Mouse (Mus musculus): Measurements from ENCODE around the gene Olfr283. TPM values are rescaled to one million over a fixed set of nuclear protein-coding genes. Genes with fewer than 3 reads are reported as not detected.

The Olfr283 gene
- polyA plus RNA-seq (2014; fragmentation: Illumina TruSeq; extraction: RNeasy Lipid Tissue Mini Kit (QIAGEN cat#74804); ENCODE audit: low read depth, low replicate concordance): not detected

GRCm38 (mm10) chr15:98380846-98381245 is at the start of gene Olfr283:
Gene Olfr283 (minus strand): TSS chr15:98380946.

GRCm38 (mm10) chr15:98340887-98341286 is 39.9 kb downstream of the Olfr283 start, which contains the start of gene Olfr284:
Gene Olfr284 (minus strand): TSS chr15:98340987.

Other genes starting within 250 kb of the Olfr283 start
- 16.2 TPM for gene Asb8, start 215.3 kb downstream of the Olfr283 start, polyA plus RNA-seq (2014; fragmentation: Illumina TruSeq; extraction: RNeasy Lipid Tissue Mini Kit (QIAGEN cat#74804); ENCODE audit: low read depth, low replicate concordance)
- not detected for gene Ccdc184, start 213.8 kb downstream of the Olfr283 start, polyA plus RNA-seq (2014; fragmentation: Illumina TruSeq; extraction: RNeasy Lipid Tissue Mini Kit (QIAGEN cat#74804); ENCODE audit: low read depth, low replicate concordance)
- not detected for gene Olfr288, start 185.4 kb downstream of the Olfr283 start, polyA plus RNA-seq (2014; fragmentation: Illumina TruSeq; extraction: RNeasy Lipid Tissue Mini Kit (QIAGEN cat#74804); ENCODE audit: low read depth, low replicate concordance)
- not detected for gene Gm44579, start 160.0 kb downstream of the Olfr283 start, polyA plus RNA-seq (2014; fragmentation: Illumina TruSeq; extraction: RNeasy Lipid Tissue Mini Kit (QIAGEN cat#74804); ENCODE audit: low read depth, low replicate concordance)
- gene Olfr287, start 159.9 kb downstream of the Olfr283 start, polyA plus RNA-seq (2014; fragmentation: Illumina TruSeq; extraction: RNeasy Lipid Tissue Mini Kit (QIAGEN cat#74804); ENCODE audit: low read depth, low replicate concordance): not detected
- gene Olfr286, start 146.5 kb downstream of the Olfr283 start, polyA plus RNA-seq (2014; fragmentation: Illumina TruSeq; extraction: RNeasy Lipid Tissue Mini Kit (QIAGEN cat#74804); ENCODE audit: low read depth, low replicate concordance): not detected
- not detected for gene H1fnt, start 123.7 kb downstream of the Olfr283 start, polyA plus RNA-seq (2014; fragmentation: Illumina TruSeq; extraction: RNeasy Lipid Tissue Mini Kit (QIAGEN cat#74804); ENCODE audit: low read depth, low replicate concordance)
- 0.32 TPM for gene Zfp641, start 84.8 kb downstream of the Olfr283 start, polyA plus RNA-seq (2014; fragmentation: Illumina TruSeq; extraction: RNeasy Lipid Tissue Mini Kit (QIAGEN cat#74804); ENCODE audit: low read depth, low replicate concordance)
- not detected for gene Olfr285, start 63.6 kb downstream of the Olfr283 start, polyA plus RNA-seq (2014; fragmentation: Illumina TruSeq; extraction: RNeasy Lipid Tissue Mini Kit (QIAGEN cat#74804); ENCODE audit: low read depth, low replicate concordance)
- not detected for gene Olfr284, start 40.0 kb downstream of the Olfr283 start, polyA plus RNA-seq (2014; fragmentation: Illumina TruSeq; extraction: RNeasy Lipid Tissue Mini Kit (QIAGEN cat#74804); ENCODE audit: low read depth, low replicate concordance)
- gene Olfr282, start 50.3 kb upstream of the Olfr283 start, polyA plus RNA-seq (2014; fragmentation: Illumina TruSeq; extraction: RNeasy Lipid Tissue Mini Kit (QIAGEN cat#74804); ENCODE audit: low read depth, low replicate concordance): not detected
- not detected for gene Olfr281, start 71.6 kb upstream of the Olfr283 start, polyA plus RNA-seq (2014; fragmentation: Illumina TruSeq; extraction: RNeasy Lipid Tissue Mini Kit (QIAGEN cat#74804); ENCODE audit: low read depth, low replicate concordance)
- not detected for gene OR5BS1P, start 89.0 kb upstream of the Olfr283 start, polyA plus RNA-seq (2014; fragmentation: Illumina TruSeq; extraction: RNeasy Lipid Tissue Mini Kit (QIAGEN cat#74804); ENCODE audit: low read depth, low replicate concordance)
- not detected for gene Lalba, start 101.8 kb upstream of the Olfr283 start, polyA plus RNA-seq (2014; fragmentation: Illumina TruSeq; extraction: RNeasy Lipid Tissue Mini Kit (QIAGEN cat#74804); ENCODE audit: low read depth, low replicate concordance)
- not detected for gene Olfr279, start 111.5 kb upstream of the Olfr283 start, polyA plus RNA-seq (2014; fragmentation: Illumina TruSeq; extraction: RNeasy Lipid Tissue Mini Kit (QIAGEN cat#74804); ENCODE audit: low read depth, low replicate concordance)
- gene Kansl2, start 153.3 kb upstream of the Olfr283 start, polyA plus RNA-seq (2014; fragmentation: Illumina TruSeq; extraction: RNeasy Lipid Tissue Mini Kit (QIAGEN cat#74804); ENCODE audit: low read depth, low replicate concordance): 18.8 TPM
- 25.8 TPM for gene Ccnt1, start 190.0 kb upstream of the Olfr283 start, polyA plus RNA-seq (2014; fragmentation: Illumina TruSeq; extraction: RNeasy Lipid Tissue Mini Kit (QIAGEN cat#74804); ENCODE audit: low read depth, low replicate concordance)
- gene 4930415O20Rik, start 190.1 kb upstream of the Olfr283 start, polyA plus RNA-seq (2014; fragmentation: Illumina TruSeq; extraction: RNeasy Lipid Tissue Mini Kit (QIAGEN cat#74804); ENCODE audit: low read depth, low replicate concordance): not detected
- 2.4 TPM for gene Adcy6, start 229.1 kb upstream of the Olfr283 start, polyA plus RNA-seq (2014; fragmentation: Illumina TruSeq; extraction: RNeasy Lipid Tissue Mini Kit (QIAGEN cat#74804); ENCODE audit: low read depth, low replicate concordance)
- gene Cacnb3, start 249.9 kb upstream of the Olfr283 start, polyA plus RNA-seq (2014; fragmentation: Illumina TruSeq; extraction: RNeasy Lipid Tissue Mini Kit (QIAGEN cat#74804); ENCODE audit: low read depth, low replicate concordance): not detected